Mouse (Mus musculus) lung, postnatal 0 days (tissue): ENCODE measurements around the gene Mybph. TPM values are rescaled to one million over a fixed set of nuclear protein-coding genes. Genes with fewer than 3 reads are reported as not detected.
"Not testable (repeated sequence)": the region's sequence is repeated elsewhere in the genome, so short reads cannot be mapped to it uniquely, and the experiment has no call there.

Source experiments
- ATAC-seq: fragments of 200-750 bp; cut with Nextera tagmentation; 2 replicates; pipeline ENCODE4 v1.8.0; 2017; ENCODE audit warnings: moderate library complexity
- DNase-seq: peaks from one replicate; pipeline ENCODE4 v3.0.0-alpha.2; 2016; ENCODE audit warnings: low spot score
- H3K27ac ChIP-seq: fragments of 300-500 bp; sonication (generic); 2 replicates; pipeline ENCODE4 v1.5.1; 2014; ENCODE audit warnings: antibody characterized with exemption, mild to moderate bottlenecking, low read length, mixed read lengths
- H3K27me3 ChIP-seq: fragments of 300-500 bp; sonication (generic); replicated peaks from 2 replicates; pipeline ENCODE4 v1.6.1; 2014; ENCODE audit warnings: low read length, mixed read lengths; ENCODE audit not compliant: insufficient read depth
- H3K36me3 ChIP-seq: fragments of 300-500 bp; sonication (generic); 2 replicates; pipeline ENCODE4 v1.6.1; 2014; ENCODE audit warnings: low read length, mixed read lengths; ENCODE audit not compliant: insufficient read depth
- H3K4me1 ChIP-seq: fragments of 300-500 bp; sonication (generic); 2 replicates; pipeline ENCODE4 v1.6.1; 2014; ENCODE audit warnings: antibody characterized with exemption, low read depth, low read length, mixed read lengths; ENCODE audit not compliant: insufficient read depth
- H3K4me2 ChIP-seq: fragments of 300-500 bp; sonication (generic); replicated peaks from 2 replicates; pipeline ENCODE4 v1.6.1; 2014; ENCODE audit warnings: low read depth, mild to moderate bottlenecking, low read length, moderate library complexity, mixed read lengths
- H3K4me3 ChIP-seq: fragments of 300-500 bp; sonication (generic); 2 replicates; pipeline ENCODE4 v1.5.1; 2014; ENCODE audit warnings: low read depth, low read length
- H3K9ac ChIP-seq: fragments of 300-500 bp; sonication (generic); replicated peaks from 2 replicates; pipeline ENCODE4 v1.6.1; 2014; ENCODE audit warnings: low read depth, mild to moderate bottlenecking
- H3K9me3 ChIP-seq: fragments of 300-500 bp; sonication (generic); 2 replicates; pipeline ENCODE4 v1.6.1; 2016; ENCODE audit warnings: low read length, mixed read lengths
- CTCF ChIP-seq: IDR thresholded peaks from 2 replicates; pipeline ENCODE4 v1.5.1; 2016; ENCODE audit warnings: antibody characterized with exemption, mild to moderate bottlenecking
- EP300 ChIP-seq: IDR thresholded peaks from 2 replicates; pipeline ENCODE4 v1.6.1; 2016; ENCODE audit warnings: antibody characterized with exemption, mild to moderate bottlenecking, control low read depth
- WGBS: fragments of 180-500 bp; shearing (Covaris S2); extraction: QIAGEN DNeasy Blood & Tissue Kit; methylation state at CpG from one replicate; pipeline ENCODE4 v1.1.7; 2014; 5-methylcytosine and 5-hydroxymethylcytosine counted together
- polyA plus RNA-seq: library from polyadenylated mRNA; unstranded; fragments of >200 nt; fragmentation: Nextera tagmentation; extraction: Ambion mirVana; gene quantifications from 2 replicates; pipeline ENCODE4 v1.2.1, GENCODE M21; 2015

The Mybph gene
- polyA plus RNA-seq, 1 experiment from 2014 or later, result 0.18 TPM

DNA sequence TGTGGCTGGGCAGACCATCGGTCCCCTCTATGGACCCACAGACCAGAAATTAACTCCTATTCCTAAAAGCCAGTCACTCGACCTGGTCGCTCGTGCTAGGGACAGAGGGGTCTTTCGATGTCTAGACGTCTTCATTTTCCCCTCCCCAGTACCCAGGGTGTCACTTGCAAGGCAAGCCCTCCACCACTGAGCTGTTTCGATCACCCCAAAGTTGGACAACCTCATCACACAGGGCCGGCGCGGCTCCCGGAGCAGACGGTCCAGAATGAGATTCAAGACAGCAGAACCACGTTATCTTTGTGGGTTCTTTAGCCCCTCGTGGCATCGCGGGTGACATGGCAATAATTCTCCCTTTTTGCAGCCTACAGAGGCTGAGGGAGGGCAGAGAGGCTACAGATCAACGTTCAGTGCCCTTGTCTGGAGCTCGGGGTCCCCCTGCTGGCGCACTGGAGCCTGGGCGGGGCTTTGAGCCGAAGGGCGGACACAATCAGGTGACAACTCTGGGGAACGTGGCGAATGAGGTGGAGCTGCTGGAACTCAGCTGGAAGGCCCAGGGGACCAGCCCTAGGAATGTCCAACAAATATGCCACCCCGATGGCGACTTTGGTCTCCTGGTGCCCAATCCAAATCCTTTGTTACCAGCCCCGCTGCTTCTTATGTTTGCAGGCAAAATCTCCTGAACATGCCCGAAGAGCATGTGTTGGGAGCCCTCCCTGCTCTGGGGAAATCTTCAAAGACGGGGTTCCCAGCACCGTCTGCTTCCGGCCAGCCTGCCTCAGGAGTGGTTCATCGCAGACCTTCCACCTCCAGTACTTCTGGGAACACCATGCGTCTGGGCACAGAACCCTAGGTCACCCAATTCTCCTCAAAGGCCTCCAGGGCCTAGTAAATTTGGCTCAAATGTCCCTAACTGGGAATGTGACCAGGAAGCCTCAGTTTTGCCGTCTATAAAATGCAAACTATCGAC is 51.0 kb downstream of the Mybph start:
- 21% methylated on average over 35 of the region's 35 CpGs for WGBS
- H3K4me1 ChIP-seq, result no peaks in the 10 kb centered on the region
- no peak overlapping the region for H3K4me3 ChIP-seq
- H3K9ac ChIP-seq, result no peak overlapping the region
- TF ChIP-seq EP300 (no peak), CTCF (peak; percentile 98)
- H3K9me3 ChIP-seq, result no peaks in the 10 kb centered on the region
- peak overlapping the region; percentile 10 for H3K27ac ChIP-seq
- no peaks in the 10 kb centered on the region for H3K36me3 ChIP-seq
- peak; percentile 96 for DNase-seq
- no peaks in the 10 kb centered on the region for H3K27me3 ChIP-seq
- H3K4me2 ChIP-seq, result 0 out of 2 replicates have a peak overlapping the region, but pooled peaks have one; percentile 27
- ATAC-seq, result peak; percentile 92

DNA sequence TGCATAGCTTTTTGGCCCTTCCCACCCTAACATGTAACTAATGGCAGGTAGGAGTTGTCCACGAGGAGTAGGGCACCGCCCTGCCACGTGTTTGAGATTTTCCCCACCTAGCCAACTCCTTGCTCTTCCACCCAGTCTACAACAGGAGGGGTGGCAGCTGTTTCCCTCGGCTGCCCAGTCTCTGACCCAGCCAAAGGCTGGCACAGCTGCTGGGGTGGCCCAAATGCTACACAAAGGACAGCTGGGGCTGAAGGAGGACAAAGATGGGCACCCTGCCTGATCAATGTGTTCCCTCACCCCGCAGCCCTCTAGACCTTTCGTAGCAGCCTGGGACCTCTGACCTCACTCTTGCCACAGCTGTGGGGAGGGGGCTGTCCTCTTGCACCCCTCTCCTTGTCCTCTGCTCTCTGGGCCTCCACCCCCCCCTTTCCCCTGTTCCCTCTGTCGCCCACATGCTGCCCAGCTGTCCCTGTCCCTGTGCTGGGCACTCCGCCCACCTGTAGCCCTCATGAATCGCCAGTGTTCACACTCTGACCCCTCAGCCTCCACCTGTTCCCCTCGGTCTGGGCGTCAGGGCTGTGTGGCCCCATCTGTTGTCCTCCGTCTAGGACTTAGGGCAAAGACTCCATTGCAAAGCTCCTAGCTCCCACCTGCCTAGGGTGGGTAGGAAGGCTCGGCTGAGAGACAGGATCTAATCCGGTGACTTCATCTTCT is 51.9 kb downstream of the Mybph start:
- Histone ChIP-seq H3K9ac (no peak overlapping the region), H3K4me2 (no peak overlapping the region), H3K36me3 (no peaks in the 10 kb centered on the region), H3K9me3 (no peaks in the 10 kb centered on the region), H3K4me3 (no peak overlapping the region), H3K27me3 (no peaks in the 10 kb centered on the region), H3K27ac (no peak overlapping the region), H3K4me1 (no peaks in the 10 kb centered on the region)
- DNase-seq (no peak), ATAC-seq (peak; percentile 35)
- 74% methylated on average over 14 of the region's 14 CpGs for WGBS
- TF ChIP-seq CTCF, result no peak
- no peak for TF ChIP-seq EP300

DNA sequence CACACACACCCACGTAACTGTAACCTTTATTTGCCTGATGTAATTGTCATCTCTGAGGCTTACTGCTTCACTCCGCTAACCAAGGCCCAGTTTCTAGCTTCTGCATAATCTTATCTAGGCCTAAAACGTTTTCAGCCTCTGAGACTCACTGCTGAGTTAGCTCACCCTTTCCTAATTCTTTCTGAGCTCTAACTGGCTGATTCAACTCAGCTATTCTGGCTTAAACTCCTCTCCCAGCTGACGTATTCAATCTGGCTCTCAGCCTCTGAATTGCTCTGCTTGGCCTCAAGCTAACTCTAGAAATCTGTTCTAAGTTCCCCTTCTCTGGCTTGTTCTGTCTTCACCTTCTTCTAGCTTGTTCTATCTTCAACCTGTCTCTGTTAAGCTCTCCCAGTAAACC is 53.3 kb downstream of the Mybph start:
- ATAC-seq (no peak), DNase-seq (peak; percentile 56)
- no peak overlapping the region for H3K9ac ChIP-seq
- 53% methylated on average over 4 of the region's 4 CpGs for WGBS
- H3K4me3 ChIP-seq, result no peak overlapping the region
- no peaks in the 10 kb centered on the region for H3K4me1 ChIP-seq
- H3K27me3 ChIP-seq, result no peaks in the 10 kb centered on the region
- H3K9me3 ChIP-seq, result no peaks in the 10 kb centered on the region
- H3K36me3 ChIP-seq, result no peaks in the 10 kb centered on the region
- no peak overlapping the region for H3K27ac ChIP-seq
- no peak for TF ChIP-seq CTCF
- TF ChIP-seq EP300, result no peak
- H3K4me2 ChIP-seq, result no peak overlapping the region

DNA sequence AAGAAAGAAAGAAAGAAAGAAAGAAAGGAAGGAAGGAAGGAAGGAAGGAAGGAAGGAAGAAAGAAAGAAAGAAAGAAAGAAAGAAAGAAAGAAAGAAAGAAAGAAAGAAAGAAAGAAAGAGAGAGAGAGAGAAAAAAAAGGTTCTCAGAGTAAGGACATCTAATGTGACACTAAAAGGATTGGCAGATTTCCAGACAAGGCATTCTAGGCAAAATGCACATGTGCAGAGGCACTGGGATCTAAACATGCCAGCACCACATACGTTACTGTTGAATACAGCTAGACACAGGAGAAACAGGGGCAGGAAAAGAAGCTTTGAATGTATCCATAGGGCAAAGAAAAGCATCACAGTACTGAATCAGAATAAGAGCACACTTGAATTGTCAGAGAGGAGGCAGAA is 56.4 kb downstream of the Mybph start:
- H3K9ac ChIP-seq, H3K36me3 ChIP-seq, H3K9me3 ChIP-seq, H3K4me1 ChIP-seq, H3K27me3 ChIP-seq, H3K4me3 ChIP-seq, H3K27ac ChIP-seq, ATAC-seq, DNase-seq, H3K4me2 ChIP-seq: not testable (repeated sequence)
- WGBS, result 48% methylated on average over 1 of the region's 1 CpGs

Other genes starting within 250 kb of the Mybph start
- 9.7 and 10.0 TPM in 2 replicates for gene Fmod, start 156.2 kb upstream of the Mybph start, polyA plus RNA-seq
- 177 and 184 TPM in 2 replicates for gene Btg2, start 114.3 kb upstream of the Mybph start, polyA plus RNA-seq
- 0.29 TPM in 1 of 2 replicates, not detected in the other for gene Chit1, start 82.2 kb upstream of the Mybph start, polyA plus RNA-seq
- 550 and 782 TPM in 2 replicates for gene Chil1, start 11.3 kb upstream of the Mybph start, polyA plus RNA-seq
- 4.8 and 4.9 TPM in 2 replicates for gene Adora1, start 42.0 kb downstream of the Mybph start, polyA plus RNA-seq
- not detected in 2 replicates for gene Myog, start 96.5 kb downstream of the Mybph start, polyA plus RNA-seq
- 4.5 TPM in 2 replicates for gene Ppfia4, start 139.5 kb downstream of the Mybph start, polyA plus RNA-seq
- 42.9 and 44.8 TPM in 2 replicates for gene Tmem183a, start 168.5 kb downstream of the Mybph start, polyA plus RNA-seq
- gene 4933406M09Rik, start 192.5 kb downstream of the Mybph start, polyA plus RNA-seq, result 0.06 TPM in 1 of 2 replicates, not detected in the other
- 15.3 and 22.2 TPM in 2 replicates for gene Cyb5r1, start 212.1 kb downstream of the Mybph start, polyA plus RNA-seq
- 123 and 126 TPM in 2 replicates for gene Adipor1, start 221.9 kb downstream of the Mybph start, polyA plus RNA-seq